Mouse (Mus musculus): ENCODE data around the gene Fndc9. TPM values are rescaled to one million over a fixed set of nuclear protein-coding genes. Genes with fewer than 3 reads are reported as not detected.

The Fndc9 gene
- polyA plus RNA-seq, 1 experiment from 2014 or later, result 0.09 TPM

GRCm38 (mm10) chr11:46233966-46234365, 1.4 kb upstream of the Fndc9 start:
- no peak overlapping the region for H3K4me3 ChIP-seq
- no peaks in the 10 kb centered on the region for H3K9me3 ChIP-seq (replicated peaks)
- H3K9ac ChIP-seq, result no peak overlapping the region
- H3K27me3 ChIP-seq (replicated peaks), result no peaks in the 10 kb centered on the region
- H3K36me3 ChIP-seq, result no peaks in the 10 kb centered on the region
- H3K4me2 ChIP-seq, result no peak overlapping the region
- H3K4me1 ChIP-seq (replicated peaks), result peaks cover 7% of the 10 kb centered on the region; the same call in 1 of the 2 replicates
- WGBS, result 74% methylated on average over 4 of the region's 4 CpGs
- H3K27ac ChIP-seq (ENCODE audit: poor library complexity, severe bottlenecking), result no peak overlapping the region
- no peak for ATAC-seq (ENCODE audit: insufficient number of reproducible peaks, low FRiP score)

GRCm38 (mm10) chr11:46236976-46237375, 1.6 kb downstream of the Fndc9 start:
- H3K4me2 ChIP-seq, result no peak overlapping the region
- no peak overlapping the region for H3K9ac ChIP-seq
- ATAC-seq (ENCODE audit: insufficient number of reproducible peaks, low FRiP score), result no peak
- peaks cover 7% of the 10 kb centered on the region; the same call in 1 of the 2 replicates for H3K4me1 ChIP-seq (replicated peaks)
- no peak overlapping the region for H3K27ac ChIP-seq (ENCODE audit: poor library complexity, severe bottlenecking)
- H3K9me3 ChIP-seq (replicated peaks), result no peaks in the 10 kb centered on the region
- peaks cover 3% of the 10 kb centered on the region; the same call in 1 of the 2 replicates for H3K36me3 ChIP-seq
- WGBS, result 41% methylated on average over 4 of the region's 4 CpGs
- no peak overlapping the region for H3K4me3 ChIP-seq
- no peaks in the 10 kb centered on the region for H3K27me3 ChIP-seq (replicated peaks)

GRCm38 (mm10) chr11:46241150-46241673, 5.9 kb downstream of the Fndc9 start:
- Histone ChIP-seq H3K9me3 (replicated peaks) (no peaks in the 10 kb centered on the region), H3K9ac (no peak overlapping the region), H3K27ac (ENCODE audit: poor library complexity, severe bottlenecking) (no peak overlapping the region), H3K27me3 (replicated peaks) (no peaks in the 10 kb centered on the region), H3K4me3 (no peak overlapping the region), H3K4me1 (replicated peaks) (no peaks in the 10 kb centered on the region), H3K36me3 (peaks cover 3% of the 10 kb centered on the region; the same call in 1 of the 2 replicates), H3K4me2 (no peak overlapping the region)
- 0 out of 2 replicates have a peak, but pooled peaks have one; percentile 22 for ATAC-seq (ENCODE audit: insufficient number of reproducible peaks, low FRiP score)
- WGBS, result 55% methylated on average over 7 of the region's 7 CpGs

- H3K4me2 ChIP-seq, result no peak overlapping the region
- H3K4me1 ChIP-seq (replicated peaks), result no peaks in the 10 kb centered on the region
- no peaks in the 10 kb centered on the region for H3K27me3 ChIP-seq (replicated peaks)
- ATAC-seq (ENCODE audit: insufficient number of reproducible peaks, low FRiP score), result no peak
- H3K9me3 ChIP-seq (replicated peaks), result no peaks in the 10 kb centered on the region
- 90% methylated on average over 8 of the region's 8 CpGs for WGBS
- H3K36me3 ChIP-seq, result peaks cover 3% of the 10 kb centered on the region; the same call in 1 of the 2 replicates
- no peak overlapping the region for H3K27ac ChIP-seq (ENCODE audit: poor library complexity, severe bottlenecking)
- no peak overlapping the region for H3K9ac ChIP-seq
- no peak overlapping the region for H3K4me3 ChIP-seq
Observed at GRCm38 (mm10) chr11:46241985-46242384, 6.7 kb downstream of the Fndc9 start.

GRCm38 (mm10) chr11:46244731-46245604, 9.6 kb downstream of the Fndc9 start:
- H3K4me2 ChIP-seq, result no peak overlapping the region
- WGBS, result 87% methylated on average over 23 of the region's 23 CpGs
- H3K9me3 ChIP-seq (replicated peaks), result no peaks in the 10 kb centered on the region
- ATAC-seq (ENCODE audit: insufficient number of reproducible peaks, low FRiP score), result no peak
- H3K36me3 ChIP-seq, result no peaks in the 10 kb centered on the region
- H3K4me1 ChIP-seq (replicated peaks), result no peaks in the 10 kb centered on the region
- H3K27ac ChIP-seq (ENCODE audit: poor library complexity, severe bottlenecking), result no peak overlapping the region
- H3K27me3 ChIP-seq (replicated peaks), result no peaks in the 10 kb centered on the region
- no peak overlapping the region for H3K4me3 ChIP-seq
- no peak overlapping the region for H3K9ac ChIP-seq

GRCm38 (mm10) chr11:46245926-46246325, 10.6 kb downstream of the Fndc9 start:
- 58% methylated on average over 8 of the region's 8 CpGs for WGBS

GRCm38 (mm10) chr11:46246393-46246792, 11.1 kb downstream of the Fndc9 start:
- WGBS, result 50% methylated on average over 7 of the region's 7 CpGs
- Histone ChIP-seq H3K27me3 (replicated peaks) (no peaks in the 10 kb centered on the region), H3K9ac (no peak overlapping the region), H3K9me3 (replicated peaks) (no peaks in the 10 kb centered on the region), H3K36me3 (no peaks in the 10 kb centered on the region), H3K4me3 (no peak overlapping the region), H3K27ac (ENCODE audit: poor library complexity, severe bottlenecking) (no peak overlapping the region), H3K4me2 (no peak overlapping the region), H3K4me1 (replicated peaks) (no peaks in the 10 kb centered on the region)
- no peak for ATAC-seq (ENCODE audit: insufficient number of reproducible peaks, low FRiP score)

More at GRCm38 (mm10) chr11:46245926-46246325, 10.6 kb downstream of the Fndc9 start:
- Histone ChIP-seq H3K4me2 (no peak overlapping the region), H3K27me3 (replicated peaks) (no peaks in the 10 kb centered on the region), H3K9me3 (replicated peaks) (no peaks in the 10 kb centered on the region), H3K27ac (ENCODE audit: poor library complexity, severe bottlenecking) (no peak overlapping the region), H3K4me3 (no peak overlapping the region), H3K4me1 (replicated peaks) (no peaks in the 10 kb centered on the region), H3K36me3 (no peaks in the 10 kb centered on the region), H3K9ac (no peak overlapping the region)
- no peak for ATAC-seq (ENCODE audit: insufficient number of reproducible peaks, low FRiP score)

GRCm38 (mm10) chr11:46248352-46248751, 13.0 kb downstream of the Fndc9 start:
- Histone ChIP-seq H3K9ac (no peak overlapping the region), H3K27ac (ENCODE audit: poor library complexity, severe bottlenecking) (no peak overlapping the region), H3K27me3 (replicated peaks) (no peaks in the 10 kb centered on the region), H3K4me1 (replicated peaks) (no peaks in the 10 kb centered on the region), H3K4me2 (no peak overlapping the region), H3K36me3 (no peaks in the 10 kb centered on the region), H3K4me3 (no peak overlapping the region), H3K9me3 (replicated peaks) (no peaks in the 10 kb centered on the region)
- no peak for ATAC-seq (ENCODE audit: insufficient number of reproducible peaks, low FRiP score)
- 86% methylated on average over 3 of the region's 3 CpGs for WGBS

- Histone ChIP-seq H3K27ac (ENCODE audit: poor library complexity, severe bottlenecking) (no peak overlapping the region), H3K27me3 (replicated peaks) (no peaks in the 10 kb centered on the region), H3K4me1 (replicated peaks) (no peaks in the 10 kb centered on the region), H3K9me3 (replicated peaks) (no peaks in the 10 kb centered on the region), H3K36me3 (peaks cover 5% of the 10 kb centered on the region; the same call in 1 of the 2 replicates), H3K4me2 (no peak overlapping the region), H3K9ac (no peak overlapping the region), H3K4me3 (no peak overlapping the region)
- 22% methylated on average over 7 of the region's 7 CpGs for WGBS
- no peak for ATAC-seq (ENCODE audit: insufficient number of reproducible peaks, low FRiP score)
Observed at GRCm38 (mm10) chr11:46251994-46252393, 16.7 kb downstream of the Fndc9 start.

GRCm38 (mm10) chr11:46255291-46255690, 20.0 kb downstream of the Fndc9 start:
- Histone ChIP-seq H3K4me2 (no peak overlapping the region), H3K9ac (no peak overlapping the region)

GRCm38 (mm10) chr11:46258207-46258606, 22.9 kb downstream of the Fndc9 start:
- H3K4me3 ChIP-seq, result no peak overlapping the region
- no peak overlapping the region for H3K4me2 ChIP-seq
- no peaks in the 10 kb centered on the region for H3K9me3 ChIP-seq (replicated peaks)
- no peak for ATAC-seq (ENCODE audit: insufficient number of reproducible peaks, low FRiP score)
- no peaks in the 10 kb centered on the region for H3K4me1 ChIP-seq (replicated peaks)
- H3K36me3 ChIP-seq, result peaks cover 7% of the 10 kb centered on the region; the same call in 1 of the 2 replicates
- 53% methylated on average over 4 of the region's 4 CpGs for WGBS
- no peaks in the 10 kb centered on the region for H3K27me3 ChIP-seq (replicated peaks)
- no peak overlapping the region for H3K9ac ChIP-seq
- H3K27ac ChIP-seq (ENCODE audit: poor library complexity, severe bottlenecking), result no peak overlapping the region

More at GRCm38 (mm10) chr11:46255291-46255690, 20.0 kb downstream of the Fndc9 start:
- H3K4me3 ChIP-seq, result no peak overlapping the region
- H3K27ac ChIP-seq (ENCODE audit: poor library complexity, severe bottlenecking), result no peak overlapping the region
- peaks cover 7% of the 10 kb centered on the region; the same call in 1 of the 2 replicates for H3K36me3 ChIP-seq
- no peak for ATAC-seq (ENCODE audit: insufficient number of reproducible peaks, low FRiP score)
- no peaks in the 10 kb centered on the region for H3K9me3 ChIP-seq (replicated peaks)
- WGBS, result 79% methylated on average over 2 of the region's 2 CpGs
- H3K4me1 ChIP-seq (replicated peaks), result no peaks in the 10 kb centered on the region
- H3K27me3 ChIP-seq (replicated peaks), result no peaks in the 10 kb centered on the region
